Mouse (Mus musculus) liver, adult (tissue): ENCODE measurements around the gene Kmt5c.

Experiments used
- GATA4 ChIP-seq: IDR thresholded peaks from 2 replicates; pipeline ENCODE4 v1.6.1; 2014; ENCODE audit warnings: mild to moderate bottlenecking, low read length; ENCODE audit not compliant: insufficient replicate concordance

The Kmt5c gene

GRCm38 (mm10) chr7:4740309-4740727, 403 bp downstream of the Kmt5c start:
- no peak for TF ChIP-seq GATA4

- no peak for TF ChIP-seq GATA4
Observed at GRCm38 (mm10) chr7:4741151-4741550, 1.2 kb downstream of the Kmt5c start.

- TF ChIP-seq GATA4: no peak
Observed at GRCm38 (mm10) chr7:4741672-4742481, 2.0 kb downstream of the Kmt5c start.

- TF ChIP-seq GATA4: no peak
Observed at GRCm38 (mm10) chr7:4742482-4742819, 2.5 kb downstream of the Kmt5c start.

- TF ChIP-seq GATA4: no peak
Observed at GRCm38 (mm10) chr7:4743354-4743753, 3.4 kb downstream of the Kmt5c start.

- TF ChIP-seq GATA4: no peak
Observed at GRCm38 (mm10) chr7:4744886-4745285, 5.0 kb downstream of the Kmt5c start.

- TF ChIP-seq GATA4: no peak
Observed at GRCm38 (mm10) chr7:4746326-4746980, 6.5 kb downstream of the Kmt5c start.

GRCm38 (mm10) chr7:4747156-4747899, 7.4 kb downstream of the Kmt5c start:
- TF ChIP-seq GATA4: no peak

GRCm38 (mm10) chr7:4748321-4748720, 8.4 kb downstream of the Kmt5c start:
- TF ChIP-seq GATA4: no peak

- no peak for TF ChIP-seq GATA4
Observed at GRCm38 (mm10) chr7:4749169-4749568, 9.3 kb downstream of the Kmt5c start.

- TF ChIP-seq GATA4: no peak
Observed at GRCm38 (mm10) chr7:4751971-4752820, 12.3 kb downstream of the Kmt5c start.

- no peak for TF ChIP-seq GATA4
Observed at GRCm38 (mm10) chr7:4752821-4753570, 13.1 kb downstream of the Kmt5c start, which contains the start of gene Cox6b2. TSS of gene Cox6b2 (minus strand) at chr7:4753094.

- TF ChIP-seq GATA4: no peak
Observed at GRCm38 (mm10) chr7:4759670-4760069, 19.8 kb downstream of the Kmt5c start.
